Mouse (Mus musculus) adrenal gland, postnatal 10 days (tissue): ENCODE measurements around the gene Rfwd3. TPM values are rescaled to one million over a fixed set of nuclear protein-coding genes. Genes with fewer than 3 reads are reported as not detected.
A peak's percentile ranks its signal among the peaks of the same experiment; 100 is the strongest.
"Not testable (repeated sequence)": the region's sequence is repeated elsewhere in the genome, so short reads cannot be mapped to it uniquely, and the experiment has no call there.

Experiments used
- DNase-seq: peaks from one replicate; pipeline ENCODE4 v3.0.0; 2021; ENCODE audit warnings: mixed read lengths
- total RNA-seq, 2 experiments: library from RNA; stranded (reverse); gene quantifications; 2 replicates each; pipeline ENCODE4 v1.2.3; 2021

The Rfwd3 gene
- total RNA-seq, 2 experiments from 2014 or later = 38.5 to 53.0 TPM

DNA sequence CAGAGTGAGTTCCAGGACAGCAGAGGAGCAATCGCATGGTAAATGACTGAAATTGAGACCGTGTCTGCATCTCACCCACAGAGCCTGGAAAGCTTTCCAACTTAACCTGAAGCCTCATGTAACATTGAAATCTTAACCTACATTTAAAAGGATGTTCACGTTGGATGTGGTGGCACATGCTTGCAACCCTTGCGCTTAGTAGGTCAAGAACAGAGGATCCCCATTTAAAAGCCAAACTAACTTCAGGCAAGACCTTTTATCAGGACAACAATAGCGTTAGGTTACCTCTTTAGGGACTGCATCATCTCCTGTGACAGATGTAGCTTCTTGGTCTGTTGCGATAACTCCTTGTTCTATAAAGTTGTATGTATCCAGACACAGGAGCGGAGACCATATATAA, 9.4 kb downstream of the Rfwd3 start:
- DNase-seq = no peak

DNA sequence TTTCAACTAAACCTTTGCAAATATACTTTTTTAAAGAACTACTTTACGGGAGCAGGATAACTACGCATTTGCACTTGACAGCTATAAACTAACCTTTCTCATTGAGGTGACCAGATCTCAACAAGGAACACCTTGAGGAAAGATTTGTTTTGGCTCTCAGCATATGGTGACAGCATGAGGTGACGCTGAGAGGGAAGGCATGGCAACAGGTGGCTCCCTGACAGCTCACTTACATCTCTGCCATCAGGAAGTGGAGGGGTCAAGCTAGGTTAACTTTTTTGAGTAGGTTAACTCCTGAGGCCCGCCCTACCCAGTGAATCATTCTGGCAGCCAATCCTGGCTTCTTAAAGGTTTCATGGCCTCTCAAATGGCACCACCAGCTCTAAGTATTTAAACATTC, 14.4 kb downstream of the Rfwd3 start:
- no peak for DNase-seq

DNA sequence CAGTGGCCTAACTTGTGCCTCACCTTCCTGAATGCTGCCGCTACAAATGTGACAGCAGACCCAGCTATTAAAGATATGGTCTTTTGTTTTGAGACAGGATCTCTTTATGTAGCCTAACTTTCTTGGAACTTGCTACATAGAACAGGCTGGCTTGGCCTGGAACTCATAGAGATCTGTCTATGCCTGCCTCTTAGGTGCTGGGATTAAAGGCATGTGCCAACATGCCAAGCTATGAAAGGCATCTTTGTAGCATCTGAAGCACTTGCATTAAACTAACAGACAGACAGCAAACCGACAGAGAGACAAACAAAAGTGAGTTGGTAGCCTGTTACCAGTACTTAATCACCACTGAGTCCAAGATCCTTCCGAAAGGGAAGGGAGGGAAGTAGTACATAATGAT, 17.9 kb downstream of the Rfwd3 start:
- DNase-seq = no peak

DNA sequence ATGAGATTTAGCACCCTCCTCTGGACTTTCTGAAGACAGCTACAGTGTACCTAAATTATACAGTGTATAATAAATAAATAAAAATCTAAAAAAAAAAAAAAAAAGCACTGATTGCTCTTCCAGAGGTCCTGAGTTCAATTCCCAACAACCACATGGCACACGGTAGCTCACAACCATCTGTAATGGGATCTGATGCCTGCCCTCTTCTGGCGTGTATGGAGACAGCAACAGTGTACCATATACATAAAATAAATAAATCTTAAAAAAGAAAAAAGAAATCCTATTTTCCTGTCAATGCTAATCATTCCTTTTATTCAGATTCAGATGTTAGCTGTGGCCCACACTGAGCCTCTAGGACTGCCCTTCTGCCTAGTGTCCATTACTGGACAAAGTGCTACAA, 31.7 kb downstream of the Rfwd3 start:
- no peak for DNase-seq

DNA sequence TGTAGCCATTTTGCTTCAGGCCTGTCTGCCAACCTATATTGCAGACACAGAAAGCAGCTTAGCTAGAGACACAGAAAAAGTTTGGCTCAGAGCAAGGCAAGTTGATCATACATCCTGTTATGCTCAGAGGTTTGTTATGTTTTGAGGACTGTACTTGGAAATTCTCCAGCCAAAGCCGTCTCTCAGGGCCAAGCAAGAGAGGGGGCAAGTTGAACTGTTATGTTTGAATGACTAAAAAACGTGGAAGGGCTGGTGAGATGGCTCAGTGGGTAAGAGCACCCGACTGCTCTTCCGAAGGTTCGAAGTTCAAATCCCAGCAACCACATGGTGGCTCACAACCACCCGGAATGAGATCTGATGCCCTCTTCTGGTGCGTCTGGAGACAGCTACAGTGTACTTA, 33.9 kb downstream of the Rfwd3 start:
- not testable (repeated sequence) for DNase-seq

DNA sequence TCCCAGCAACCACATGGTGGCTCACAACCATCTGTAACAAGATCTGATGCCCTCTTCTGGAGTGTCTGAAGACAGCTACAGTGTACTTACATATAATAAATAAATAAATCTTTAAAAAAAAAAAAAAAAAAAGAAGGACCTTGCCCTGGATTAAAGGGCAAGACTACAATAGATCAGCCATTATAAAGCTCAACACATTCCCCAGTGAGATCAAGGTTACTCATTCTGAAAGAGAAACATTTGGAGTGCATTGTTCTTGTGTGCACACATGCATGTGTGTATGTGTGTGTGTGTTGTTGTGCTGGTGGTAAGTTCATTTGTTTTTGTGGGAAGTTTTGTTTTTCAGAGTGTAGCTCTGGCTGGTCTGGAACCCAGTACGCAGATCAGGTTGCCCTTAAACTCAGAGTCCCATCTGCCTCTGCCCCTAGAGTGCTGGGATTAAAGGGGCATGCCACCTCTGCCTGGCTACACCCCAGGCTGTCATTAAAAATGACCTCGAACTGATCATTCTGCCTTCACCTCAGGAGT, 35.3 kb downstream of the Rfwd3 start:
- no peak for DNase-seq

DNA sequence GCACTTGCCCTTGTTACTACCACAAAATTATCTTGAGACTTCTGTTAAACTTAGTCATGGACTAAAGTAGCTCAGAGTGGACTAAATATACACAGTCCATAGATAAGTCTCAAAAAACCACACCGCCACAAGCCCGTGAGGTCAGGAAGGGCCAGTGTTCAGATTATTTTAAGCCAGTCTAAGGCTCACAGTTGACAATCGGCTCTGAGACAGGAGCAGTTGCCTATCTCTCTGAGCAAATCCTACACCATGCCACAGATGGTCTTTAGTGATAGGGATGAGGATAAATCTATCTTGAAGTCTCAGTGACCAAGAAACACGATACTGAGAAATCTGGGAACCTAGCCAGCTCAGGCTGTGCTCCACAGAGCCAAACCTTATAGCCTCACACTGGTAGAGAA, 38.0 kb downstream of the Rfwd3 start:
- DNase-seq = no peak

DNA sequence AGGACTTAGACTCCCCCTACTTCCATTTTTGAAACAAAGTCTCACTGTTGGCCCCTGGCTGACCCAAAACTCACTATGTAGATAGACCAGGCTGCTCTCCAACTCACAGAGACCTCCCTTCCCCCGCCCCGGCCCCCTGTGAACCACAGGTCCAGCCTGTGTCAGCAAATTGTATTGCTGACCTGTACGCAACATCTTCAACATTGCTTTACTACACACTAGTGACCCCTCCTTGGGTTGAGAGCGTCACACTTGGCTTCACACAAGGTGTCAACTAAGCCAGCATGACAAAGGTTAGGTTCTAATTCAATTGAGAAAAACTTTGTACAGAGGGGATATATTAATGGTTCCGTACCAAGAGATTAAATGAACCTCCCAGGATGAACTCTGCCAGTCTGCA, 39.8 kb downstream of the Rfwd3 start:
- DNase-seq = no peak

DNA sequence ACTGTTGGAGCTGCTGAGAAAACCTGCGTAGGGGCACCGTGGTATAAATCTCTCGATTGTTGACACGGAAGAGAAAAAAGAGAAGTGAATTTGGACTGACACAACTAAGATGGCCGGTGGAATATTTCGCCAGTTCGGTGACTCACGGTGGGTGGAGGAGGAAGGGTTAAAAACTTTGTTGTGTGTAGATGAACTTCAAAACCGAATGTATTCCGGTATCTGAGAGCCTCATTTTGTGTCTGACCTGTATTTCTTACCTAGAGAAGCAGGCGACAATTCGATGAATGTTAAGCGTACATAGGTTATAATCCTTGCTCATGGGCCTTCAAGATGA, 40.6 kb downstream of the Rfwd3 start:
- DNase-seq = no peak

DNA sequence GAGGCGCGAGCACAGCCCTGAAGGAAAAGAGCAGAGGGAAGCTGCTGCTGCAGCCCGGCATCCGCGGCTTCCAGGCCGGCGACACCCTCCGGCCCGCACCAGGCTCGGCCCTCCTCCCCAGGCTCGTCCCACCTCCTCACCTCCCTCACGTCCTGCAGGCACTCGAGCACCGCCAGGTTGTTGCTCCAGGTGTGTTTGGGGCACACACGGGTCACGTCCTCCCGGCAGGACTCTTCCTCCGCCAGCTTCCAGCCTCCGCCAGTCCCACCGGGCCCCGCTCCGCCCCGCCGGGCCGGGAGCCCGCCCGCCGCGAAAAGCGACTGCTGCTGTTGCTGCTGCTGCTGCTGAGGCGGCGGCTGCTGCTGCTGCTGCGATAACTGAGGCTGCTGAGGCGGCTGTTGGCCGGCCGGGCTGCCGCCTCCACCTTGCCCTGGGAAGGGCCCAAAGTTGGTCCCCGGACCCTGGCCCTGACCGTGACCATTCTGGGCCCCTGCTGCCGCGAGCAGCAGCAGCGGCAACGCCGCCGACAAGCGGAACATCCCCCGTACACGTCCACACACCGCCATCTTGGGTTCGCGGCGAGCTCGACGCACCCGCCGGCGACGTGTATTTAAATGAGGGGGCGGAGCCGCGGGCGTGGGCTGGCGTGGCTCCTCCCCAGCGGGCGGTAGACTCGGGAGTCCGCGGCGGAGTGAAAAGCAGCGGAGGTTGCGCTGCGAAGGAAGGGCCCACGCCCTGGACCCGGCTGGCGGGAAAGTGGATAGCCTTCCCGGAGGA, 41.2 kb downstream of the Rfwd3 start, which contains the start of gene Glg1:
Gene Glg1, minus strand, starts transcription at position 586 of the 777 bp plus-strand sequence.
- peak; percentile 98 for DNase-seq

DNA sequence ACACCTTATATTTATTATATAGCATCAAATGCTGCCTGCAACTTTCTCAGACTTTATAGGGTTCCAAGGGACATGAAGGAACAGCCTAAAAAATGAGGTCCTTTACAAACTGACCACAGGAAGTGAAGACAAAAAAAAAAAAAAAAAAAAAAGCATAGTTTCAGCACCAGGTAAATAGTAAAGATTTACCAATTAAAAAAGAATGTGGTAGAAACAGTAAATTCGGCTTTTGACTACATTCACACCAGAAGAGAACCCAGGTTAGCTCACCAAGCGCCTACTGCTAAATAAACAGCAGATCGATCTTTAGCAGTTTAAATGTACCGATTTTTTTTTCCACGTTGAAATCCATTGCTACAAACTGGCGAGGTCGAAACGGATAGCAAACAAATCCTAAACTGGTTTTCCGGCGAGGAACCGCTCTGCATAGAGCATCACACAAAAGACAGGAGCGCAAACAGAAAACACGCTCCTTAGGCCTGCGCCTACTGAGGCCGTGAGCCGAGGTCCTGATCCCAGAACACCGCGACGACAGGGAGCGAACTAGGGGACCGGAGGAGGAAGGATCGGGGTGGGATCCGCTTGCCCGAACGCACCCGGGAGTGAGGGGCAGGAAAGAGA, 41.9 kb downstream of the Rfwd3 start:
- no peak for DNase-seq

DNA sequence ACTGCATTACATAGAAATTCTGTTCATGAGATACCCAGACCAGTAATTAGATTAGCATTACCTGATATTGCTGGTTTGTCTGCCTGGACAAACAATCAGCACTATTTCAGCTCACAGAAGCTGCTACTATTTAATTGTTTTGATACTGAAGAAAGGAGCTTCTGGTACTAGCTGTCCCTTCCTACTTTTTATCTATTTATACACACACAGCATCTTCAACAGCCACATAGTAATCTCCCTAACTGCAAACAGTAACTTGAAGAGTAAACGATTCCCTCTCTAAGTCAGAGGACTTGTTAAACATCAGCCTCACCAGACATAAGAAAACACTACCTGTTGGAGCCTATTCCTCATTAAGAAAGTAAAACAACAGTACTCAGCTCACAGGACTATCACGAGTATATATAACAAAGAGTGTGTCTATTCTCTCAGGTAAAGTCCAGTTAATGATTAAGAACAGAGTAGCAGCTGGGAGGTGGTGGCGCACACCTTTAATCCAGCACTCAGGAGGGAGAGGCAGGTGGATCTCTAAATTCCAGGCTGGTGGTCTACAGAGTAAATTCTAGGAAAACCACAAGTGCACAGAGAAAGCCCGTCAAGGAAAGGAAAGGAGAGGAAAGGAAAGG, 47.4 kb downstream of the Rfwd3 start:
- no peak for DNase-seq

DNA sequence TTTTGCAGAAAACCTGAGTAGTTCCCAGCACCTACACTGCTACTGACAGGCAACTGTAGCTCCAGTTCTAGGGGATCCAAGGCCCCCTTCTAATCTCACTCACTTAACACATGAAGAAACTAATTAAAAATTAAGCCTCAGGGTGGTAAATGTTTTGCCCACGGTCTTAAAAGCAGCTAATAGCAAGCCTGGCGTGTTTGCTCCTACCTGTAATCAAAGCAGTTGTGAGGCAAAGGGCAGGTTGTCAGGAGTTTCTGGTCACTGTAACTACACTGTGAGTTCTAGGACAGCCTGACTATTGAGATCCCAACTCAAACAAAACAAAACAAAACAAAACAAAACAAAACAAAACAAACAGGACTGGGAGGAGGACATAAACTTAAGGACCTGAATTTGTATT, 49.9 kb downstream of the Rfwd3 start:
- no peak for DNase-seq

DNA sequence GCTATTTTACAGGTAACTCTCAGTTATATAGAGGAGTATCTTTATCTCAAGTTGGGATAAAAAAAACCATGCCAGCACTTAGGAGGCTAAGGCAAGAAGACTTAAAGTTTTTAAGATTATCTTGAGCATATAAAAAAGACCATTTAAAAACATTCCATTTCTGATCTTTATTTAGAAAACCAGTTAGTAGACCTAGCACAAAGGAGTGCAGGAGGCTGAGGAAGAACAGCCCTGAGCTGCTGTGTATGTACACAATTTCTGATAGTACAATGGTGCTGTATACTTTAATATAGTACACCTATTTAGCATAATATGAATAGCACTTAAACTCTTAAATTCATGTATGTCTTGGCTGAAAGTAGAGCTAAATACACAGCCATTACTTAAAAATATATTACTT, 51.9 kb downstream of the Rfwd3 start:
- no peak for DNase-seq

DNA sequence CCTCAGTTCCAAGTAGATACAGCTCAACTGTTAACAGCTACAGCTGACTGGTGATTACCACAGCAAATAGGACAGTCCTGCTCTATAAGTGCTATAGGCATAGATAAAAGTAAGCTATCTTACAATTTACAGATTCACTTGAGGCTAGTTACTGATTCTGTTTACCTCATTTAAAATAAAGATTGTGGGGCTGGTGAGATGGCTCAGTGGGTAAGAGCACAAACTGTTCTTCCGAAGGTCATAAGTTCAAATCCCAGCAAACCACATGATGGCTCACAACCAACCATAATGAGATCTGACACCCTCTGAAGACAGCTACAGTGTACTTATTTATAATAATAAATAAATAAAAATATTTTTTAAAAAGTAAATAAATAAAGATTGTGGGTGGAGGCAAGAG, 53.2 kb downstream of the Rfwd3 start:
- not testable (repeated sequence) for DNase-seq

DNA sequence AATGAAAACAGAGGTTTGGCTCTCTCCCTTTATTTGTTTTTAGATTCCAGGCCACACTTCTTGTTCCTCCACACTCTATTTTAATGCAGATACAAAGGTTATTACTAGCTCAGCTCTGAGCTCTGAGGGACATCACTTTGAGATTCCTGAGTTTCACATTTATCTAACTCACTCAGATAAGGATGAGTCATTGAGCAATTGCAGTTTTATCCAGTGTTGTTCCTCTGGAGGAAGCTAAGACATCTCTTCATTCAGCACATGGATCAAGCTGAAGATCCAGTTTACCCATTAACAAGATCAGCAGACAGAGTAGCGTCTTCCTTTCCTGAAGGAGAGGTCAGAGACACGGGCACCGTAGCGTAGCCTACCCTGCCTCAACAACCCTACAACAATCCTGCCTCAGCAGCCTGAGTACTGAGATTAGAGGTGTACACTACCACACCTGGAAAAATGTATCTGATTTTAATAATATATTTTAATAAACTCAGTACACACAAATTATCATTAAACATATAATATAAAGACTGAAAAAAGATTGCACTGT, 53.7 kb downstream of the Rfwd3 start:
- DNase-seq = no peak

DNA sequence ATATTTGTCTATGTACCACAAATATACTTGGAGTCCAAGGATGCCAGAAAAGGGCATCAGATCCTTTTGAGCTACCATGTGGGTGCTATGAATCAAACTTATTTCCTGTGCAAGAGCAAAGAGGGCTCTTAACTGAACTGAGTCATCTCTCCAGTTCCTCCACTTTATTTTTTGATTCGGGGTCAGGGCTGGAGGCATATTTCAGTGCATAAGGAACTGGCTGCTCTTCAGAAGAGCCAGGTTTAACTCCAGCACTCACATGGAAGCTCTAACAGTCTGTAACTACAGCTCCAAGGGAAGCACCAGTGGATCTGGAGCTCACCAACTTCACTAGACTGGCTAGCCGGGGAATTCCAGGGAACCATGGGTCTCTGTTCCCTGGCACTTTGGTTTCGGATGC, 62.7 kb downstream of the Rfwd3 start:
- DNase-seq = peak; percentile 38

DNA sequence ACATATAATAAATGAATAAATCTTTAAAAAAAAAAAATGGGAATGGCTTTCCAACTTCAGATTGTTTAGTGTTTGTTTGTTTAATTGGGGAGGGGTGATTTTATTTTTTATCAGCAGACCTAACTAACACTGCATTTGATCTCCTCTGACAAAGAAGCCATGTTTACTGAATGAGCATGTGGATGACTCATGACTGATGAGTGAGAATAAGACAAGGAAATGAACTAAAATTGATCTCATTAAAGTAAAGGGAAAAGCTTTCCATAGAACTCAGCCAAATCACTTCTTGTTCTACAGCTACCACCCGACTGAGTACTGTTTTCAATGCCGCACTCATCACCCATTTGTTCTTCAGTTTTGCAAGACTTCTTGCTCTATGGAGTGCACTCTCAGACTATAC, 66.3 kb downstream of the Rfwd3 start:
- no peak for DNase-seq

DNA sequence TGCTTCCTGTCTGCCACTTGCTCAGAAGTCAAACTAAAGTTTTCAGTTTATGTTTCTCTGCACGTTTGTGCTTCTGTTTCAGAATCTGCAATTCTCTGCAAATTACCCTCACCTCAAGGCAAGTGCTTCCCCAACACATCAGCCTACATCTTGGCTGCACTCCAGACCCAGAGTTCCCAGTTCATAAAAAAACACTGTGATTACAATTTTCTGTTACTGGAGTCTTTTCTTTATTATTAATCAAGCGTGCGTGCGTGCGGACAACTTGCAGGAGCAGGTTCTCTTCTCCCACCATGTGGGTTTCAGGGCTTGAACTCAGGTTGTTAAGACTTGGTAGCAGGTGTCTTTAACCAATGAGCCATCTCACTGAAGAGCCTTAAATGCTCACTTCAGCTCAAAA, 75.9 kb downstream of the Rfwd3 start:
- peak; percentile 23 for DNase-seq
